Mouse (Mus musculus) testis, postnatal 10 days (tissue): ENCODE measurements around the gene Btbd2.

Source experiments
- DNase-seq: peaks from one replicate; pipeline ENCODE4 v3.0.0; 2021; ENCODE audit warnings: low spot score

Gene Btbd2

DNA sequence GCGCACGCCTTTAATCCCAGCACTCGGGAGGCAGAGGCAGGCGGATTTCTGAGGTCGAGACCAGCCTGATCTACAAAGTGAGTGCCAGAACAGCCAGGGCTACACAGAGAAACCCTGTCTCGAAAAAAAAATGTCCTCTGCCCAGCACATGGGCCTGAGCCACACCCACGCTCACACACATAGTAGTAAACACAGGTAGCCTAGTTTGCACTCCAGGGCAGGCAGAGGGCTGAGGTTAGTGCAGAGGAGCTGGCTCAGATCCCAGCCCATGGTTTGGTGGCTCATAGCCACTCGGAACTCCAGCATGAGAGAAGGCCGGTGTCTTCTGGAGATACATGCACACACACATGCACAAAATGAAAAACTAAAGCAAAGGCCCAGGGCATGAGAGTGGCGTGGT is 9.9 kb downstream of the Btbd2 start:
- DNase-seq, result no peak

DNA sequence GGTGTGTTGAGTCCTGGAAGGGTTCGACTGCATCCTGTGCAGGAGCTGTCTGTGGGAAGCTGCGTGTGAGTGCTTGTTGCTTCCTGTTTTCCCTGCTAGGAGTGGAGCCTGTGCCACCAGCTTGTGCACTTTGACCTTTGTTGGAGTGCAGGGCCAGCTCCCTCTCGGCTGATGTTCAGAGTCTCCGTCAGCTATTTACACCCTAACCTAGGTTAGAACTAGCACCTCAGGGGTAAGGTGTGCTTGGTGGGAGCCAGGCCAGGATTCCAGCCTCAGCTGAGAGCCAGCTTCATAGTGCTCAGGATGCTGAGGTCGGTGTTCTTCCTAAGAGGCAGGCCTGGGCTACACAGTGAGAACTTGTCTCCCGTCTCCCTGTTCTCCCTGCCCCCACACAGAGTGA is 21.5 kb downstream of the Btbd2 start:
- DNase-seq, result no peak

DNA sequence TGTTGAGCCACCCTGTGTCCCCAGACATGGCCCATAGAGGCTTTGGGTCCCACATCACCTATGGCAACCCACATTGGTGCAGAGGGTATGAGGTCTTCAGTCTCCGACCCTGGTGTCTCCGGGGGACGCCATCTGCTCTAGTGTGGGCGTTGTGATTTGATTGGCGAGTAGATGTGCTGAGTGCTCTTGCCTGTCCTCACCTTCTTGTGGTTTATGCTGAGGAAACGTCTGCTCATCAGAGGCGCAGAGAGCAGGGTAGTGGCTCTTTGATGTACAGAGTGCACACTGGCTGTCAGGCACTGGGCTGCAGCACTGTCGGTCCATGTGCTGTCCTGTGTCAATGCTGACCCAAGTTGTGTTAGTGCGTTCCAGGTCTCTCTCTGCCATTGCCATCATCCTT is 27.9 kb downstream of the Btbd2 start:
- DNase-seq, result no peak

DNA sequence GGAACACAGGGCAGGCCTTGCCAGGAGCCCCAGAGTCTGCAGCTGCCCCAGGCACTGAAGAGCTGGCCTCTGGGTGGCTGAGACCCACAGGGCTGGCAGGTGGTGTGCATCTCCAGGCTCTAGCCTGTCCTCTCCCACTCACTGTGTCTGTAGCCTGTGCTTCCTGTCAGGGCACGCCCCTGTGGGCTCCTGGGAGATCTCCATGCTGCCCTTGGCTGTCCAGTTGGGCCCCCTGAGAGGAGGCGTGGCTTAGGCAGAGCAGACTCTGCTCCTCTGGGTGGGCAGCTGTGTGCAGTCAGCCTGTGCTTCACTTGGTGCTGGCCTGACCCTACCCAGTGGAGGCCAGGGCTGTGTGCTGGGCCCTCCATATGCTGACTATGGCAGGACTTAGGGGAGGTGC is 29.2 kb downstream of the Btbd2 start:
- peak; percentile 82 for DNase-seq

DNA sequence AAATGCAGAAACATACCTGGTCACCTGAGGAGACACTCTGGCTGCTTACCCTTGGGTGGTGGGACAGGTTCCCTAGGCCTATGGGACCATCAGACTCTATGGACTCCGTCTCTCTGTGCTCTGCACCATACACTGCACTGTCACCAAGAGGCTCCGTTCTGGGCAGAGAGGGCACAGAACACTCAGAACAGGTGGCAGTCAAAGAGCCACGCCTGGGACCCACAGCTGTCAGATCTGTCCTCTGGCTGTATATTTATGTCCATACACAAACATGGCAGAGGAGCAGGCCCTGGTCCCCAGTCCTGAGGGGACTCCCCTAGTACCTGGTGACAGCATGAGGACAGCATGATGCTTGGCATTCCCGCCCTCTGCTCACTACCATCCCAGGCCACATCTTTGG is 31.1 kb downstream of the Btbd2 start:
- DNase-seq, result no peak

DNA sequence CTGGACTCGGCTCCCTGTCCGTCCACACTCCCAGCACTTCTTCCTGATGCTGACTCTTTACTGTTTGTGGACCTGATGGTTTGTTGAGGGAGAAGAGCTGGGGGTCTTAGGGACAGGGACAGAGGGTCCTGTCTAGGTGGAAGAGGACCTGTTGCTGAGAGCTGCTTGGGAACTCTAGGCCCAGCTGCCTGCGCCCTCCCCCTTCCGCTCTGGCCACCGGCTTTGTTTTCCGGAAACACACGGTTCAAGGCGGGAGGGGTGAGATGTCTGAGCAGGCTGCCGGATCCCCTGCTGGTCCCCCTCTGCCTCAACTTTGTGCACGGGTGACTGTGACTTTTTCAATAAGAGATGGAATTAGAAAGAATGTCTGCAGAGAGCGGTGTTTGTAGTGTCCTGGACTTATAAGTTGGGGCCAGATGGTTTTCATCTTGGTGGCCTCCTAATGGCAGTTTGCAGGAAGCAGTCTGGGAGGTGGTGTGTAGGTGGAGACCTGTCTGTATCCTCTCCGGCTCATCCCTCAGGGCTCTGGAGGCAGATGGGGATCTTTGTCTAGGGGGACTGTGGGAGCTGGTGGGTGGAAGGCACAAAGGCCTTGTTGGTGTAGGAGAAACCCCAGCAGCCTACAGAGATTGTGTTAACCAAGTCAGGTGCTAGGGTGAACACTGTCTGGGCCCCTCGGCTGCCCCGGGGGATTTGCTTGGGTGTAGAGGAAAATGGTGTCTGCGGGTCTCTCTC is 33.2 kb downstream of the Btbd2 start:
- peak; percentile 71 for DNase-seq

DNA sequence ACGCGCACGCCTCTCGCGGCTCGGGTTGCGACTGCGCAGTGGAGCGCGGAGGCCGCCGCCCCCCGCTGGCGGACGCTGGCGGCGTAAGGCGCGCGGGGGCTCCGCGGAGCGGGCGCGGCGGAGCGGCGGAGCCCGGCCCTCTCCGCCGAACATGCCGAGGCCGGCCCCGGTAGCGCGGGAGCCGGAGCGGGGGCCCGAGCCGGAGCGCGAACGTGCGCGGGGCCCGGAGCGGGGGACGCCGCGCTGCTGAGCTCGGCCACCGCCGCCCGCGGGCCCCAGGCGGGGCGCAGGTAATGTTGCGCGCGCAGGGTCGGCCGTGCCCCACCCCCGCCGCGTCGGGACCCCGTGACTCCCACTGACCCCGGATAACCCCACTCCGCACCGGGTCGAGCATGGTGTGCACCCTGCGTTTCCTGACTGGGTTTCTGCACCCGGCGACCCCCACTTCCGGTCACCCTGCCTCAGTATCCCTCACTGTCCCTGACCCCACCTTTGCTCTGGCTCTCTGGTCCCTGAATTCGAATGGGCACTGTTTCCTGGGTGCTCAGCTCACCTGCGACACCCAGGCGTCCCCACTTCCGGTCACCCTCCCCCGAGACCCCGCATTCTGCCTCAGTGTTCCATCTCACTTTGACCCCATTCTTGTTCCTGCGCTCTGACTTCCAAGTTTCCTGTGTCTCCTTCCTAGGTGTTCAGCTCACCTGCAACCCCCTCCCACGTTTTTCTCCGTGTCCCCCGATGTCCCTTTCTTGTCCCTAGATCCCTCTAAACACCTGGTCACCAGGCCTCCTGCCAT is 34.0 kb downstream of the Btbd2 start, which contains the start of gene Csnk1g2:
Gene Csnk1g2 (plus strand): TSS at position 178 of the 796 bp plus-strand sequence.
- peak; percentile 86 for DNase-seq

DNA sequence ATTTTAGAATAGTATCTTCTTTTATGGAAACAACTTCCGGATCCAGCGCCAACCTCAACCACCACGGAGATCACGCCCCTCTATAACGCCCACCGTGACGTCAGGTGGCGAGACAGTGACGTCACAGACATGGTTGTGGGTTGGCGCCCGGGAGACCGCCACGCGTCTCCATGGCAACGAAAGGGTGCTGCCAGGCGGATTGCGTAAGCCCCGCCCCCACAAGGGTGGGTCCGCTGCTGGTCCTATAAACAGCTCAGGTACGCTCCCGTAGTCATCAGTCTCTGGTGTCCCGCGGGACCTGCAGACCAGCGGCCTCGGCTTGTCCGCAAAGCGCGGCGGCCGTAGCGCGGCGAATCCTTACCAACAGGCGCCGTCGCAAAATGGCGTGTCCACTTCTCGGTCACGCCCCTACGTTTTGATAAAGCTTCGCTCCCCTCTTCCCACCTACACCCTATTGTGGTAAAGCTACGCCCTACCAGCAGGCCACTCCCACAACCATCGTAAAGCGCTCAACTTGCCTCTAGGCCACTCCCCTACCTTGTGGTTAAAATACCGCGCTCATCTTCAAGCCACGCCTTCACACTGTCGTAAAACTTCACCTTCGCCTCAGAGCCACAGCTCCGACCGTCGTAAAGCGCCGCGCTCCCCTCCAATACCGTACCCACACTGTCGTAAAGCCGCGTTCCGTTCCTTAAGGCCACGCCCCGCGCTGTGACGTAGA is 34.8 kb downstream of the Btbd2 start:
- peak; percentile 99 for DNase-seq

DNA sequence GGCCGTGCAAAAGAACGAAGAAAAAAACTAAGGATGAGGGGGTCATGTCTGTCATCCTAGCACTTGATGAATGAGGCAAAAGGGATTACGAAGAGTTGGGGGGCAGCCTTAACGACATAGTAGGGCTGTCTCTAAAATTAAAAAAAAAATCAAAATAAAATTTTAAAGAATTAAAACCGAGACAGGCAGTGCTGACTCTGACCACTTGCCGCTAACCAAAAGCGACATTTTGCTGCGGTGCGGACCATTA is 35.3 kb downstream of the Btbd2 start:
- DNase-seq, result no peak

DNA sequence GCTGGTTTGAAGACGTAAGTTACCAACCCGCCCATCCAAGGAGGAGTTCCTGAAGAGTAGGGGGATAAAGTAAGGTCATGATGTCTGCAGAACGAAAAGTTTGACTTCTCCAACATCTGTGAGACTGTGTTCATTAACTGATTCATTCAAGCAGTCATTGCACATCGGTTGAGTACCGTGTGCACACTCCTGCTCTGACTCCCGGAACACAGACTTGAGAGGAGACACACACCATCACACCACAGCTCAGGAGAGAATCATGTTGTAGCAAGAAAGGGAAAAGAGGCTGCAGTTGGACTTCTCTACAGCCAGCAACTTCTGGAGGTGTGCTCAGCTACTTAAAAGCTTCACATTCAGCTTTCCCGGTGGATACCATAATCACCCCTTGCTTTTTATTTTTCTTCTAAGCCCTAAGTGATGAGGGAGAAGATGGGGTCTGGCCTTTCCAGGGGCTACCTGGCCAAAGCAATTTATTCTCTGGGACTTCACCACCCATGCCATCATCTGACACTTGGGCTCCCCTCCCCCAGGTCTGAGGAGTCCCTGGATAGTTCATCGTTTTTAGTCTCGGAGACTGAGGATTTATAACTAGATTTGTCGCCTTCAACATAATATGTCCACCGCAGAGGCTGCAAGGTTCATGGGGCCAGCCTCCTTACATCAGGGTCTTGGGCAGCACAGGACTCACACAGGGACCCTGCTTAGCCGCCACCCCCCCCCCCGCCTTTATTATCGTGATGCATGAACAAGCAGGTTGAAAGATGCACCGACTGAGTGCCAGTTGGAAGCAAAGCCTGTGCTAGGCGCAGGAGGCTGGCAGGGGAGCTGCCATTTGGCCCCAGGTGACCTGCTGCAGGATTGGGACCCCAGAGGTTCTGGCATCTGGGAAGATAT is 35.8 kb downstream of the Btbd2 start:
- DNase-seq, result no peak

DNA sequence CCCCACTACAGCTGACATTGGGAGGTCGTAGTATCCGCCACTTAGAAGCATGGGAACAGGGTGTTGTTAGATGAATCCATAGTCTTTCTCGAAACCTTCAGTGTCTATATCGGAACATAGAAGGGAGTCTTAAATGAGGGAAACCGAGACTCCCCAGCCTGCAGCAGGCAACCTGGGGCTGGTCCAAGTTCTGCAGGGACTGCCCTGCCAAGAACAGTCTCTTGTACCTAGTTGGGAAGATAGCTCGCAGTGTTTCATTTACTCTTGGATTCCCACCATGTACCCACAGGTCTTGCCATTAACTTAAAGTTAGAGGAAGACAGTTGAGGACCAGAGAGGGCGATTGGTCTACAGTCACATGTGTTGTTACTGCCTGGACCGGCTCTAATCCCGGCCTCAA is 36.5 kb downstream of the Btbd2 start:
- no peak for DNase-seq

DNA sequence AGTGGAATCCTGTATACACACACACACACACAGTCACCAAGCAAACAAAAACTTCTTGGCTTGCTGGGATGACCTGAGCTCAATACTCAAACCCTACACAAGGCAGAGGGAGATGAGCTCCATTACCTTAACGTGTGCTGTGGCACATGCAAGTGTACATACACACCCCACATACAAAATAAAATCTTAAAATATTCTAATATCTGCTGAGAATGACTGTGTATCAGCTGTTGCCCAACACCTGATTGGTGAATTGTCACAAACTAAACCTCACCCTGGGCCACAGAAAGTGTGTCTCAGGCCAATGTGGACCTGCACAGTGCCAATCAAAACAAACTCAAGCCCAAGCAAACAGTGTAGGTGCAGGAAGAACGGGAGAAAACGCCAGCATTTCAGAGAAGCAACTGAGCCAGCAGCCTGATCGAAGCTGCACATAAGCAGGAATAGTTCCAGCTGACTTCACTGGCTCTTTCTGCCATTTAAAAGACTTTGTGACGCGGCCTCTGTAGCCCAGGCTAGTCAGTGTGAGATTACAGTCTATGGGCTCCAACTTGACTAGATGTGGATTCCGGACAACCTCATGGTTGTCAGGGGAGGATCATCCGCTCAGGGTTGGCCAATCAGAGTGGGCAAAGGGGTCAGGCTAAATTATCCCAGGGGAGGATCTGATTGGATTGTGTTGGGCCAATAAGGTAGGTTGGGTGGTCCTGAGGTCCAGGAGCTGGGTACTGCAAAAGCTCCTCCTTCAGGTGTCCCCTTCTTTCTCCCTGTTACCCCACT is 37.2 kb downstream of the Btbd2 start:
- no peak for DNase-seq

DNA sequence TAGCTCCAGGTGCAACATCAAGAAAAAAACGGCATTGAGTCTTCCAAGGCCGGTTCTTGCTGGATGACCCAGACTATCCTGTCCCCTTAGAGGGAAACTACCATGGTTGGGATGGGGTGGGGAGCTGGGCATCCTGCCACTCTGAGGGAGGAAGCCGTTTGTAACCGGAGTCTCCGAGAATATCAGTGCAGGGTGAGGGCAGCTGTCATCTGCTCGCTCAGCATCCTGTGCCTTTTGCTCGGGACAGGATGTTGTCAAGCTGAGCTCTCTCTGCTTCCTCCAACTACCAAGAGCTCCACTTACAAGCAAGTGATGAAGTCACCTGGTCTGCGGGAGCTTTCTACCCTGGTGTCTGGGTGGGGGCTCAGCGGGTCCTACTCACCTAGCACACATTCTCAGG is 38.7 kb downstream of the Btbd2 start:
- no peak for DNase-seq

DNA sequence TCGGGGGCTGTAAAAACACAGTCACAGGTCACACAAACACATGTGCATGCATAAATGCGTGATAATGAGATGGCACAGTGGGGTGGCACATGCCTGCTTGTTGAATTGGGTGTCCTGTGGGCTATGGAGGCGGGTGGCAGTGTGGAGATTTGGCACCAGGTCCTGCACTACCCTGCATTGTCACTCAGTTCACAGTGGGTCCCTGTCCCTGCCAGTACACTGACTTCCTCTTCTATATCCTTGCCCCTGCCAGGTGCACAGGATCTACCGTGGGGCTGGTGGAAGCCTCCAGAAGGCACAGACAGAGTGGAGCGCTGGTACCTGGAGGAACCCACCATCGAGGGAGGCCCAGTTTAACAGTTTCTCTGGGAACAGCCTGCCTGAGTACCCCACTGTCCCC is 42.5 kb downstream of the Btbd2 start:
- DNase-seq, result no peak

DNA sequence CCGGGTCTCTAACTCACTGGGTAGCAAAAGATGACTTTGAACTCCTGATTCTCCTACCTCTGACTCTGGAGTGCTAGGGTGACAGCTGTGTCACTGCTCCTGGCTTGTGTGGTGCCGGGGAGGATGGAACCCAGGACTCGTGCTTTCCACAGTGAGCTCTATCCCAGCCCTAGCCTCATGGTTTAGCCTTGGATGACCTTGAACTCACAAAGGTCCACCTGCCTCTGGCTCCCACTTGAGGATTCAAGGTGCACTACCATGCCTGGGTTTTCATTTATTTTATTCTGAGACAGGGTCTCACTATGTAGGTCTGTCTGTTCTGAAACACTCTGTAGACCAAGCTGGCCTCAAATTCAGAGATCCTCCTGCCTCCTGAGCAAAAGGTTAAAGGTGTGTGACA is 43.0 kb downstream of the Btbd2 start:
- DNase-seq, result no peak

DNA sequence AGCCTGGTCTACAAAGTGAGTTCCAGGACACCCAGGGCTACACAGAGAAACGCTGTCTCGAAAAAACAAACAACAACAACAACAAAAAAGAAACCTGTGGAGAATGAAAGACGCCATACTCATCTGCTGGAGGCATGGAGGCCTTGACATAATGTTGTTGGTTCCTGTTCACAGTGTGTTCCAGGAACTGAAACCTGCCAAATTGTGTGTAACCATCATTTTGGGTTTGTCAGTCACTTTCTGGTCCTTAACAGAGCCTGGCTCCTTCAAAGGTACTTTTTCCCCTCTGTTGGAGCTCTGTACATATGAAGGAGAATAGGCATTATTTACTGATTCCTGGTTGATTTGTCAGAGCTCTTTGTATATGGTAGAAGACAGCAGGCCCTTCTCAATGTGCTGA is 45.0 kb downstream of the Btbd2 start:
- no peak for DNase-seq

DNA sequence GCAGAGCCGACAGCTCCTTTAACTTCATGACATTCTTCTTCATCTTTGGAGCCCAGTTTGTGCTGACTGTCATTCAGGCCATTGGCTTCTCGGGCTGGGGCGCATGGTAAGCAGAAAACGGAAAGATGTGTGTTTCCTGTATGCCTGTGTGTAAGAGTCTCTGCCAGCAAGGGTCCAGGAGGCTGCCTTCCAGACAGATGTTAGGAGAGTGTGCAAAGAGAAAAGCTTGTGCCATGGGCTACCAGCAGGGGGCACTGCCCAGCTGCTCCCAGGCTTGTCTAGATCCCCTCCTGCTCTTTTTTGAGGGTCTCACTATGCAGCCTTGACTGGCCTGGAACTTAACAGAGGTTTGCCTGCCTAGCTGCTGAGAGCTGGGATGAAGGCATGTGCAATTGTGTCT is 45.8 kb downstream of the Btbd2 start:
- peak; percentile 67 for DNase-seq

DNA sequence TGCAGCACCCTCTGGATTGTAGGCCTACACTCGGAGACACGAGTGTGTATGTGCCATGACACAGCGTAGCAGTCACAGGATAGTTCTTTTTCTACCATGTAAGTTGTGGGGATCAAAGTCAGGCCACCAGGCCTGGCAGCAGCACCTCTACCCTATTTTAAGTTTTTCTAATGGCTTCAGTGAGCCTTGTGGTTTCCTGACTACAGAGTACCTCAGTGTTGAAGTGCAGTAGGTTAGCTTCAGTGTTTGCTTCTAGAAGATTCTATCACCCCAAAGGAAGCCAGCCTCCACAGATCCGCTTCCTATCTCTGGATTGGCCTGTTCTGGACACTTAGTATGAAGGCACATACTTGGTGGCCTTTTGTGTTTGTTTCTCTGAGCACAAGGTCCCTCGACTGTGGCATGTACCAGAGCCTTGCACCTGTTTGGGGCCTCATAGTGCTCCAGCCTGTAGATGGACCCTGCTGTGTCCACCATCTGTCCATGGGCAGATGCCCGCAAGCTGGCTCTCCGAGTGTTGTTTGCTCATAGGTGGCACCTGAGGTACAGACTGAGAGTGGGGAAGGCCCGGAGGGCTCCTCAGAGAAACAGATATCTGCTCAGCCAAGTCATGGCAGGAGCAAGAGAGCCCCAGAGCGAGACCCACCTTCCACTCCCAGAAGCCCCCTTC is 46.6 kb downstream of the Btbd2 start:
- DNase-seq, result no peak

DNA sequence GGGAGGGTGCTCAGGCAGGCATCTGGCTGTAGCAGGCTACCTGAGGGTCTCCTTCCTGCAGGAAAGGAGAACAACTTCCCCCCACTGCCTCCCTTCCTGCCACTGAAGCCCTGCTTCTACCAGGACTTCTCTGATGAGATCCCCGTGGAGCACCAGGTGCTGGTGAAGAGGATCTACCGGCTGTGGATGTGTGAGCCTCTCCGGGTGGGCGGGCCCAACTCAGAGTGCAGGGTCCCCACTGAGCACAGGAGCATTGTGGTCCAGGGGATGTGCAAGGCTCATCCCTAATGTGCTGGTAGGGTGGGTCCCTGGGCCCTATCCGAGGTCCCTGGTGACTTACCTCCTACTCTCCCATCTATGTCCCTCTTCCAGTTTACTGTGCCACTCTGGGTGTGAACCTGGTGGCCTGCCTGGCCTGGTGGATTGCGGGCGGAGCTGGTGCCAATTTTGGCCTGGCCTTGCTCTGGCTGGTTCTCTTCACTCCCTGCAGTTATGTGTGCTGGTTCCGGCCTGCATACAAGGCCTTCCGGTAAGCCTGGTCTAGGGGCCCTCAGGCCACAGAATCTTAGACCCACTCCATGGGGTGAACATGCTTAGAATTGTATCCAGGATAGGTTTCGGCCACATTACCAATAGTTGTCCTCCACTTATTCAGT is 47.5 kb downstream of the Btbd2 start:
- no peak for DNase-seq

DNA sequence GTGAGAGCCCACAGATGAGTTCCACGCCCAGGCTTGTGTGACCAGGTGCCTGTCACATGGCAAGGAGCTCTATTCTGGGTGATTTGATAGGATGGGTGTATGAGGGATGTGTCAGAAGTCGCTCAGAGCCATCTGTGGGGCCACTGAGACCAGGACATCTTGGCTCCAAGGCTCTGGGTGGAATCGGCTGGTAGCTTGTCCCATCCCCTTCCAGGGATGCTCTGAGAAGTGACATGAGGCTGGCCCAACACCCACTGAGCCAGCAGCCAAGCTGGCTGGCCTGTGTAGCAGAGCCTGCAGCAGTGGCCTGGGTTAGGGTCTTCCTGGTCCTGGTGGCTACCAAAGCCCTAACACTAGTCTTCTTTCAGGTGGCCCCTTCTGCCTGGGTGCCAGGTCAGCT is 48.4 kb downstream of the Btbd2 start:
- no peak for DNase-seq
